Mouse (Mus musculus) ES-E14 (cell line): ENCODE measurements at regions not wholly inside any gene's neighbourhood (a gene's known extent, or its start where the extent isn't known, plus 50 kb on each side); places are given as distances from the start of the nearest gene placed in this dataset.

Experiments
- DNase-seq: peaks from one replicate; pipeline ENCODE4 v3.0.0-alpha.2; 2013; ENCODE audit warnings: low read depth, low spot score
- H3K27ac ChIP-seq: 2 replicates; pipeline ENCODE4 v1.5.1; 2012; ENCODE audit warnings: low read depth, mild to moderate bottlenecking, low read length, moderate library complexity, mixed read lengths; ENCODE audit not compliant: poor library complexity, insufficient read depth, severe bottlenecking
- H3K36me3 ChIP-seq: 2 replicates; pipeline ENCODE4 v1.6.1; 2012; ENCODE audit warnings: mild to moderate bottlenecking, low read length, moderate library complexity, mixed read lengths; ENCODE audit not compliant: control insufficient read depth, poor library complexity, insufficient read depth, severe bottlenecking
- H3K4me1 ChIP-seq, 2 experiments: fragments of 150-350 bp in 1 of 2; sonication (generic) in 1 of 2; 2 replicates each; pipeline ENCODE4 v1.6.1; 2012; ENCODE audit warnings: low read length in 2 of 2, mild to moderate bottlenecking in 1 of 2, mixed read lengths in 1 of 2; ENCODE audit not compliant: control insufficient read depth in 2 of 2, insufficient read depth in 2 of 2, poor library complexity in 1 of 2
- H3K4me3 ChIP-seq, 2 experiments: fragments of 150-350 bp in 1 of 2; sonication (generic) in 1 of 2; 2 replicates each; pipeline ENCODE4 v1.5.1; 2012; ENCODE audit warnings: low read length in 2 of 2, low read depth in 1 of 2, mild to moderate bottlenecking in 1 of 2, mixed read lengths in 1 of 2; ENCODE audit not compliant: insufficient read depth in 1 of 2, poor library complexity in 1 of 2, severe bottlenecking in 1 of 2
- H3K9ac ChIP-seq: 2 replicates; pipeline ENCODE4 v1.6.1; 2012; ENCODE audit warnings: low read depth, mild to moderate bottlenecking, low read length, mixed read lengths; ENCODE audit not compliant: poor library complexity, insufficient read depth, severe bottlenecking
- H3K9me3 ChIP-seq: fragments of 150-350 bp; sonication (generic); 2 replicates; pipeline ENCODE4 v1.6.1; 2012; ENCODE audit warnings: low read depth, mild to moderate bottlenecking, low read length; ENCODE audit not compliant: control insufficient read depth, insufficient read depth
- CHD2 ChIP-seq: IDR thresholded peaks from 2 replicates; pipeline ENCODE4 v1.6.1; 2014; ENCODE audit warnings: mild to moderate bottlenecking, low read depth, low read length, inconsistent platforms
- HCFC1 ChIP-seq: IDR thresholded peaks from 2 replicates; pipeline ENCODE4 v1.6.1; 2012; ENCODE audit warnings: low read length, inconsistent platforms, borderline replicate concordance; ENCODE audit not compliant: insufficient read depth
- MAFK ChIP-seq: IDR thresholded peaks from 2 replicates; pipeline ENCODE4 v1.6.1; 2014; ENCODE audit warnings: mild to moderate bottlenecking, low read depth, low read length, inconsistent platforms; ENCODE audit not compliant: insufficient read depth
- ZC3H11A ChIP-seq: IDR thresholded peaks from 2 replicates; pipeline ENCODE4 v1.6.1; 2012; ENCODE audit warnings: low read depth, mild to moderate bottlenecking, inconsistent platforms, low read length, borderline replicate concordance
- ZNF384 ChIP-seq: IDR thresholded peaks from 2 replicates; pipeline ENCODE4 v1.6.1; 2012; ENCODE audit warnings: low read depth, low read length, inconsistent platforms
- in situ Hi-C, 2 experiments: fragments of 600-800 bp; cut with MboI; formaldehyde crosslinking; loops; one replicate each; pipeline ENCODE4 v1.15.1; 2025; ENCODE audit warnings: low sequenced_read_pairs in 2 of 2, inconsistent platforms in 1 of 2; ENCODE audit not compliant: unreplicated experiment in 2 of 2

GRCm38 (mm10) chr4:52666768-52667480 lies 70.8 kb downstream of the Toporsl start:
- Histone ChIP-seq H3K27ac (no peak overlapping the region), H3K9me3 (no peaks in the 10 kb centered on the region), H3K4me1 (no peaks in the 10 kb centered on the region), H3K36me3 (no peaks in the 10 kb centered on the region), H3K4me3 (no peak overlapping the region), H3K9ac (no peak overlapping the region)
- DNase-seq, result no peak
- TF ChIP-seq HCFC1 (no peak), ZC3H11A (no peak), CHD2 (no peak), MAFK (no peak), ZNF384 (no peak)
- in situ Hi-C loops, result no loop called here

- H3K9me3 ChIP-seq, result no peaks in the 10 kb centered on the region
- in situ Hi-C loops, result no loop called here
- H3K27ac ChIP-seq, result no peak overlapping the region
- TF ChIP-seq HCFC1 (no peak), ZC3H11A (no peak), CHD2 (no peak), MAFK (no peak), ZNF384 (no peak)
- DNase-seq, result no peak
- H3K4me1 ChIP-seq, result no peaks in the 10 kb centered on the region
- no peak overlapping the region for H3K4me3 ChIP-seq
- H3K9ac ChIP-seq, result no peak overlapping the region
- no peaks in the 10 kb centered on the region for H3K36me3 ChIP-seq
Measured at GRCm38 (mm10) chr4:52709563-52709962, 104.8 kb upstream of the Olfr275 start.

- Histone ChIP-seq H3K4me3 (no peak overlapping the region), H3K4me1 (no peaks in the 10 kb centered on the region), H3K9ac (no peak overlapping the region), H3K9me3 (no peaks in the 10 kb centered on the region), H3K36me3 (no peaks in the 10 kb centered on the region), H3K27ac (no peak overlapping the region)
- DNase-seq, result no peak
- TF ChIP-seq ZNF384 (no peak), MAFK (no peak), CHD2 (no peak), HCFC1 (no peak), ZC3H11A (no peak)
- in situ Hi-C loops, result no loop called here
Measured at GRCm38 (mm10) chr4:52726203-52726602, 88.2 kb upstream of the Olfr275 start.

GRCm38 (mm10) chr4:52726625-52727297 lies 87.6 kb upstream of the Olfr275 start:
- in situ Hi-C loops, result no loop called here
- Histone ChIP-seq H3K9ac (no peak overlapping the region), H3K36me3 (no peaks in the 10 kb centered on the region), H3K27ac (no peak overlapping the region), H3K9me3 (no peaks in the 10 kb centered on the region), H3K4me1 (no peaks in the 10 kb centered on the region), H3K4me3 (no peak overlapping the region)
- no peak for TF ChIP-seq MAFK
- TF ChIP-seq ZC3H11A, result peak; percentile 66; the same call in 1 of the 2 replicates
- no peak for TF ChIP-seq ZNF384
- TF ChIP-seq CHD2, result no peak
- TF ChIP-seq HCFC1, result no peak
- peak; percentile 38 for DNase-seq
